Mouse (Mus musculus) kidney, postnatal 4 days (tissue): ENCODE measurements around the gene Cd38.
A peak's percentile ranks its signal among the peaks of the same experiment; 100 is the strongest.
"Not testable (repeated sequence)": the region's sequence is repeated elsewhere in the genome, so short reads cannot be mapped to it uniquely, and the experiment has no call there.

Source experiments
- DNase-seq, 2 experiments: peaks; one replicate each; pipeline ENCODE4 v3.0.0; 2021; ENCODE audit warnings: mixed read lengths in 2 of 2

Cd38 gene

DNA sequence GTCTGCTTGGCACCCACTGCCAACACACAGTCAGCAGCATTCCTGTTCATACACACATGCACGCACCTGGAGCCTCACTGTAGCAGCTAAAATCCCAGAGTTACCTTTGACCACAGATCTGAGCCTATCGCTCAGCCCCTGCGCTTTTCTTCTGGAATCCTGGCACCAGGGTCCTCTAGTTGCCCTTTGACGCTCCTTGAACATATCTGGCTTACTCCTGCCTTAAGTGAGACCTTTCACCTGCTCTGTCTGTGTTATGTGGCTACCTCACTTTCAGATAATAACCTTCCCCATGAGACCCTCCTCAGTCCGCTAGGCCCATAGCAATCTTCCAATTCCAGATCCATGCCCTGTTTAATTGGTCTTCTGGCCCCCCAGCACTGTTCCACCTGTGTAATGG, 8.3 kb upstream of the Cd38 start:
- DNase-seq = no peak

DNA sequence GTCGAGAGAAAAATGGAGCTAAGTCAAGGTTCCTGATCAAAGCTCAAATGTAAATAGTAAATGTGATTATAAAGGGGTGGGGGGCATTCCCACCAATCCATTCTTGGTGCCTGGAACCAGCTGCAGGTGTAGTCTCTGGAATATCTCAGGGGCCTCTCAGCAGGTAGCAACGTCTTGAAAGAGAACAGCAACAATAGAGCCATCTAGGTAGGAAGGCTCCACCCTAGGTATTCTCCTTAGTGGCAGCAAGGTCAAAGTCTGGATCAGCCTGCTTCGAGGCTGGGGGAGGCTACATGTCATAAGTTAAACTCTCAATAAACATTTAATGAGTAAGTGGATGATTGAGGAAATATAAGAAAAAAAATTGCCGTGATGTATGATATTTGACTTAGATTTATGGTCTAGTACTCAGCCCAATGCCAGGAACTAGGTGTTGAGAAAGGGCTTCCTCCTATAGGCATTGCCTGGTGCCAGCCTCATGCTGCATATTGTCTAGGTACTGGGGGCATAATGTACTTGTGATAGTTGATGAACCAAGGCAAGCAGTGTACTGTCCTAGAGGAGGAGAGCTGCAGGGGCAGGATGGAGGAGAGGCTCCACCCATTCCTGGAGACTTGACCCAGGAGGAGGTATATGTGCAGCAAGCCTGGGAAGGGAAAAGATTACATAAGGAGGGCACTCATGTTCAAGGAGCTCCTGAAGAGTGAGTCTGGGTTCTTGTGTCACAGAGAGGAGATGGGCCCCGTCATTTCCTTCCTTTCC, 7.5 kb upstream of the Cd38 start:
- no peak for DNase-seq

DNA sequence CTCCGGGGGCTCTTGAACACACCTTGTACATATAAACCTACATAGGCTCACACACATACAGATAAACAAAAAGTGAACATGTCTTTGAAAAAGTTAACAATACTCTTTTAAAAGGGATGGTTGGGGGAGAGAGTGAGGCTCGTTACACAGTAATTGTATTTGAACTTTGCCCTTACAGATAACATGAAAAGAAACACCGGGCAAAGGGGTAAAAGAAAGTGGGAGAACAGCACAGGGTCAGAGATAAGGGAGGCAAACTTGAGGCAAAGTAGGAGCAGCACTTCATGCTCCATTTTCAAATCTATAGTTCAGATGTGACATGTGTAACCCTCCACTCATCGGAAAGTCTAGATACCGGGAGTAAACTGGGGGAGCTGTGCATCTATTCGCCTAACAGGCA, 4.7 kb upstream of the Cd38 start:
- DNase-seq = no peak

DNA sequence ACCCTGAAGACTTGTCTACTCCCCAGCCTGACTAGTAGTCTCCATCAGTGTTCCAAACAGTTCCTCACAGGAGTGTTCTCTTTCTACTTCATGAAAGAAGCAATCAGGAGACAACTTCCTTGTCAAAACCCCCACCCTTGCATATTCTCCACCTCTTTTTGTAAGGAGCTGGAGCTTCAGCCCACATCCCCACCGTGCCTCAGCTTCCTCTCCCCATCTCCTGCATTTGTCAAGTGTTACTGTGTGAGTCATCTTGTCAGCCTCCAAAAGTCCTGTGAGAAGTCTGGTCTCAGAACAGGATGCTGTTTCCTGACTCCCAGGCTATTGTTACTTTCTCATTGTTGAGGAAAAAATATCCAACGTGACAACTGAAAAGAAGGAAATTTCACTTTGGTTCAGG, 3.0 kb upstream of the Cd38 start:
- DNase-seq = no peak

DNA sequence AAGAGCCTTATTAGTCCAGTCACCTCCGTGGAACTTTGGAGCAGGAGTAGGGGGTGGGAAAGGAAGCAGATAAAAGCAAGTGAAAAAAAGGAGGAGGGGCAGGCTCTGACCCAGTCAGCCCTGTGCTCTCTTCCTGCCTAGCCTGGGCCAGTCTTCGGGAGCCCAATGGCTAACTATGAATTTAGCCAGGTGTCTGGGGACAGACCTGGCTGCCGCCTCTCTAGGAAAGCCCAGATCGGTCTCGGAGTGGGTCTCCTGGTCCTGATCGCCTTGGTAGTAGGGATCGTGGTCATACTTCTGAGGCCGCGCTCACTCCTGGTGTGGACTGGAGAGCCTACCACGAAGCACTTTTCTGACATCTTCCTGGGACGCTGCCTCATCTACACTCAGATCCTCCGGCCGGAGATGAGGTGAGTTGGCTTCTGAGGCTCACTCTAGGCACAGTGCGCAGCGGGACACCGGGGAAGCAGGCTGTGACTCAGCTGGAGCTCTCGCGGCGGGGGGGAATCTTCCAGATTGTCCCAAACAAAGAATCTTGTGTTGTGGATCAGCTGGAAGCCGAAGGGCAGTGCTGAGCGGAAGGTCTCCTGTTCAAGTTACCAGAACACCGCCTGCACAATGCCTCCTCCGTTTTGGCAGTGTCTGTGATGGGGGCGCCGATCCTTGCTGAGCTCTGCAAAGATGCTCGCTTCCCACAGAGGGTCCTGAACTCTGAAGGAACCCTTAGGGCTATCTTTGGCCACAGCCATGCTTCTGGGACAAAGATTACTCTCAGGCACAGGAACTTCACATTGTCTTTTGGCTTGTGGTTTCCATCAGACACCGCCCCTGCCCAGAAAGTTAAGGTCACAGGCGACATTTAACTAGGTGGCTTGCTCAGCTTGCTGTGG, 603 bp downstream of the Cd38 start:
- DNase-seq = peak; percentile 55 to 64

DNA sequence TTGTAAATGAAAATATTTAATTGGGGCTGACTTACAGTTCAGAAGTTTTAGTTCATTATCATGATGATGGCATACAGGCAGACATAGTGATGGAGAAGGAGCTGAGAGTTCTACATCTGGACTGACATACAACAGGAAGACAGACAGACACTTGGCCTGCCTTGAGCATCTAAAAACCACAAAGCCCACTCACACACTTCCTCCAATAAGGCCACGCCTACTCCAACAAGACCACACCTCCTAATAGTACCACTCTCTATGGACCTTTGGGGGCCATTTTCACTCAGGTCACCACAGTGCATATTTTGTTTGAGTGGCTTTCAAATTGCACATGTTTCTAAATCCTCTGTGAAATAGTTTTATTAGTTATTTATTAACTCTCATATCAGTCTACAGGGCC, 3.5 kb downstream of the Cd38 start:
- no peak for DNase-seq

DNA sequence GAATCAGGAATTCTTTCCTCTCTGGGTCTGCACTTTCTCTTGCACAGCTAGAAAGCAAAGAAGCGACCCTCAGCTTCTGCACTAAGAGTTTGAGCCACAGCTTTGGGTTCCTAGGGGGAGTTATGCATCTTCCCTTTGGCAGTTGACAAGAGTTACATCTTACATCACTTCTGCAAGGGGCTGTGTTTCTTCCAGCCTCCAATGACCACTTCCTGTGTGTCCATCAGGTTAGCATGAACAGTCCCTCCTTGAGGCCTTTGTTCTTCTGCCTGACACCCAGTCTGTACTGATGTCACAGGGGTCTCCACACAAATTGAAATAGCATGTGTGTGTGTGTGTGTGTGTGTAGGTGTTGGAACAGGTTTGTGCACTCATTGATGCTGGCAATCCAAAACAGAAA, 4.3 kb downstream of the Cd38 start:
- no peak for DNase-seq

DNA sequence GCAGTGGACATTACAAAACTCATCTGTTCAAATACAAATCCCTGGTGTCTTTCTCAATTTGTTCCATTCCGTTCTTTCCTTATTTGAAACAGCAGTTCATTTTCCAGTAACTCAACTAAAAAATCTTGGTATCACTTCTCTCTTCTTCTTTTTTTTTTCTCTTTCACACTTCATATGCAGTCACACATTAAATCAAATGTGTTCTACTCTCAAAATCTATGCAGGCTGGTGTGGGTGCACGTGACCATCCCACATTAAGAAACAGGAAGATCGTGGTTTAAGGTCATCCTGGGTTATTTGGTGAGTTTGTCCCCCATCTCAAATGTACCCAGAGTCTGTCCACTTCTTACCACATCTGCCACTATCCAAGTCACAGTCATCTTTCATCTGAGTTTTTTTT, 13.7 kb downstream of the Cd38 start:
- DNase-seq = no peak

DNA sequence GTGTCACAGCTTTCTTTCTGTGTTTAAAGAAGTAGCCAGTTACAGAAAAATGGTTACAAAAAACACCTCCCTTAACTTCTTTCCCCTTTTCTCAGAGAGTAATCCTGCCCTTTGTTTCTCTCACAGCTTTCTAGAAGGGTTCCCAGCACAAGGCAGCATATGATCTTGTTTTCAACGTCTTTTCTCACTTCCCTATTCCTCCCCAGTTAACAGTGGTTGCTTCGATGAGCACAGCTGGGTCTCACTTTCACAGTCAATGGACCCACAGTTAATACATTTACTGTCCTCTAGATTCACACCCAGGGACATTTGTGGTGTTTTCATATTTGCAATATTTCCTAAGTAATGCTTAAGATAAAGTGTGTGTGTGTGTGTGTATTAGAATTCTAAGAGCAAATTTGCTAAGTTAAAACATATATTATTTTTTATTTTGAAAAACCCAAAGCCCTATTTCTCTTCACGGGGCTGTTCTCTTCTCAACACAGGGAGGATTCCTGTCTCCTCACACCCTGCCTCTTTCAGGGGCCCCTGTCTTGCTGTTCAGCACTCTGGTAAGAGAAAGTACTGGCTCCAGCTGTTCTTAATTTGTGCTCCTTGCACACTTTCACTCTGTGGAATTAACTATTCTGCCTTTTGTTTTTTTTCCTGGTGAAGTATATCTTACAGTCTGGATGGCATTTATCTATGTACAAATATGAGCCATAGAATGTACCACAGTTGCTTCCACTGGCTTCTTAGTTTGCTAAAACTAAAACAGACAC, 16.9 kb downstream of the Cd38 start:
- DNase-seq = no peak

DNA sequence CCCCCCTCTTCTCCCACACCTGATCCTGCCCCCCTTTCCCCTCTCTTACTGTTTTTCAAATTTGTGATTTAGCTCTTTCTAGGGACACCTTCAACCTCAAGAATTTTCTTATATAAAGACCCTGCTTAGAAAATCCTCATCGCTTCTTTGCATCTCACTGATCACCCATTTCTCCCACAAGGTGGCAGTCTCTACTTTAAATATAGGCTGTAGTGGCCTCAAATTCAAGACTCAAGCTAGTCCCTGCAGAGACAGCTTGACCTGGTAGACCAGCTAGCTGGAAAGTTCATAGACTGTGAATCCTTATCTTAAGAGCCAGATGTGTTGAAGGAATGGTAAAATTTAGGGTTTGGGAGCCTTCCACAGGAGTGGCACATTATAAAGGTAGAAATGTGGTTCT, 24.0 kb downstream of the Cd38 start:
- DNase-seq = peak; percentile 24 to 55

DNA sequence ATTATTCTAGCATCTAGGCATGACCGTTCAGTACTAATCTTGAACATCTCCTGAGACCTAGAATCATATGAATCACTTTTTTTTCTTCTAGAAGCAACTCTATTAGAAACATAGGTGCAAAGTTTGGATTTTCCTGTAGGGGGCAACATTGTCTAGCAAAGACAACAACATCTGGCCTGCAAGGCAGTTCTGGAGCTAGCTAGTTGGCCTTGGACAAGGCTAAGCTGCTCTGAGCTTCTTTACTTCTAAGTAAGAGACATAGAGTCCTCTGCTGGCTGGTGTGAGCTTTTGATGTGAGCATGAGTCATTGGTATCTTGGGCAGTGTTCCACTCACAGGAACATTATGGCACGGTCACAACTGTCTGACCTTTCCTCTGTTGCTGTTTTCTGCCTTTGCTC, 25.8 kb downstream of the Cd38 start:
- peak; percentile 24 to 40 for DNase-seq

DNA sequence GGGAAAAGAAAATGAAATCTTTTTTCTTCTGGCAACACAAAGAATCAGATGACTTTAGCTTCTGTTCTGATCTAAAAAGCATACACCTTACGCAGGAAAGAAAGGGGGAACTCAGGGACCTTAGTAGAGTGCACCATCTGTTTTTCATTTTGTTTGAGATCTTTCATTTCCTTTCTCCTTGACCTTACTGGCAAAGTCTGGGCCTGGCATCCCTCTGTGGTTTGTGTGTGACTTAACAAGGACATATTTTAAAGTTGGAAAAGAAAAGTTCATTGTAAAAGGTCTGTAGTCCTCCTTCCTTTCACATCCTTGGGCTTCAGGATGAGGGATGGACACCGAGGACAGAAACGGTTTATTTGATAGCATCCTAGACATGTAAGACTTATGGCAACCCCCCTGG, 27.6 kb downstream of the Cd38 start:
- DNase-seq = no peak

DNA sequence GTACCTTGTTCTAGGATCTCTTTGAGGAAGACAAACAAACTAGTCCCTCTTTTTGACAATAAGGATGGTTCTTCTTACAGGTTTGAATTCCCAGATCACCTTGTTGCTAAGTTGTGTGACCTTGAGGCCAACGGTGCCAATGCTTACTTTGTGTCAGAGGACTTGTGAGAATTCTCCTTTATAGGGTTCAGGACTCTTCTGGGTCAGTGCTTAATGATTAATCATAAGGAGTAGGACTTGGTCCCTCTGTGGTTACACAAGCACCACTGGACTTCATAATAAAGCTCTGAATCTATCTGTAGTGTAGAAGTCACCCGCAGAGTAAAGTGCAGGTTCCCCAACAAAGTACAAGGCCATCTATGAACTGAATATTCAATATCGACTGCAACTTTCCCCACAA, 36.3 kb downstream of the Cd38 start:
- no peak for DNase-seq

DNA sequence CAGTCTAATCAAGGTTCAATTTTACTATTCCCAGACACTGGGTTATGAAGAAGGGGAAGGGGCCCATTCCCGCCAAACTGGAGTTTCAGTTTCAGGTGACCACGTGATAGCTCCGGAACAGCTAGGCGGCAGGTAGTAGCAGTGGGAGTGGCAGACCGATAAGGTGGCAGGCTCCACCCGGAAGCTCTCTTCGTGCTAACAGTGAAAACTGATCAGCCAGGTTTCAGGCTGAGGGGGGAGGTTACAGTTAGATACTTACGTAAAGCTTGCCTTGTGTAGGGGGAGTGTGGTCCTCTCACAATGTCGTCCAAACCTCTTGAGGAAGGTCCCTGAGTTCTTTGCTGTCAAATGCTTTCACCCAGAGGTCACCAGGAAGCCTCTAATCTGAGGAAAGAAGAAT, 40.9 kb downstream of the Cd38 start:
- DNase-seq = no peak

DNA sequence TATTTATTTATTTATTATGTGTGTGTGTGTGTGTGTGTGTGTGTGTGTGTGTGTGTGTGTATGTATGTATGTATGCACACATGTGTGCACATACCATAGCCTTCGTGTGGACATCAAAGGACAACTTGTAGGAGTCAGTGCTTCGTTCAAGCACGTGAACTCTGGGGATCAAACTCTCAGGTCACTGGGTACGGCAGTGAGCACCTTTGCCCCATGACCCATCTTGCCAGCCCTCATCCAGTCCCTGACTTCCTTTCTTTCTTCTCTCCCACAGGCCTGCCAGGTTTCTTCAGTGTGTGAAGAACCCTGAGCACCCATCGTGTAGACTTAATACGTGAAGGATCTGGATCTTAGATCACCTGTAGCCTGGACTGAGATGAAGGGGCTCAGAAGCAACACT, 41.7 kb downstream of the Cd38 start:
- DNase-seq = no peak

DNA sequence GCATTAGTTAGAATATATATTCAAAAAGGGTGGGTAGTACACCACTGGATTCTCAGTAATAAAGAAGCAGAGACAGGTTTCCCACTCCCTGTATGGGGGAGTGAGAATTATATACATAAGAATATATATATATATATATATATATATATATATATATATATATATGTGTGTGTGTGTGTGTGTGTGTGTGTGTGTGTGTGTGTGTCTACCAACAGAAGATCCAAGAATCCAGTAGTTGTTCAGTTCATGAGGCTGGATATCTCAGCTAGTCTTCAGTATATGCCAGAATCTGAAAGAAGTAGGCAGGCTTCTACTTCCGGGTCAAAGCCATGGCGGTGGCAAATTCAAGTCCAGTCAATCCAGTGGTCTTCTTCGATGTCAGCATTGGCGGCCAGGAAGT, 44.5 kb downstream of the Cd38 start, which contains the start of gene Gm7879:
TSS of gene Gm7879 (plus strand) at position 301 of the 400 bp plus-strand sequence.
- not testable (repeated sequence) for DNase-seq

DNA sequence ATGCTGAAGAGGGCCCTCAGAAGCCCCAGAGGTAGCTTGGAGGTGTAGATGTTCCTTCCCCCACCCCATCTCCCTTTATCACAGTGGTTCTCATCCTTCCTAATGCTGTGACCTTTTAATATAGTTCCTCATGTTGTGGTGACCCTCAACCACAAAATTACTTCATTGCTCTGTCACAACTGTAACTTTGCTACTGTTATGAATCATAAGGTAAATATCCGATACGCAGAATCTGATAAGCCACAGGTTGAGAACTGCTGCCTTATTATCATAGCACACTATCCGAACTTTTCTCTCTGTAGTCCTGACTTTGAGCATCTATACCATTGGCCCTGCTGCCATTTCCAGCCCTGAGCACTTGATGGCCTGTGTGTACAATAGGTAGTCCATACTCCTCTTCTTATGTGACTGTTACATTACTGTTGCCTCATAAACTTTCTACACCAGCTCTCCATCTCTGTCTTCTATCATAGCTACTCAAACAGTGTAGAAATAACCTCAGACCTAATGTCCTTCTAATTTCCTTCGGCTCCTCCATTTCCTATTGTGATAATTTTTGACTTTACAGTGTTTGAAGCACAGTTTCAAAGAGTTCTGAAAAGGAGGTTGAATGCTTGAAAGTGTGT, 47.0 kb downstream of the Cd38 start:
- DNase-seq = no peak

DNA sequence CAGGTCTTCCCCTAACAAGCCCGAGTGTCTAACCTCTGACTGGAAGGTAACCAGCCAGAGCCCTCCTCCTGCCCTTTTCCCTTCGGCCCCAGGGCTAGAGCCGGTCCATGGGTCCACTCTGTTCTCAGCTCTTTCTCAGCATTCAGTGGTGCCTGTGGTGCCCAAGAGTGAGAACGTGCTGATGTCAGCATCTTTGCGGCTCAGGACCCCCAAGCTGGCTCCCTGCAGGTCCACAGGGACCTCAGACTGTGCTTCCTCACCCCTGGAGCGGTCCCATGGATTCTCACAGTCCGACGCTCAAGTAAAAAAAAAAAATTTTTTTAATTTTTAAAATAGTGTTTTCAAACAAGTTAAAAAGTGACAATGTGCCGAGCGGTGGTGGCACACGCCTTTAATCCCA, 53.5 kb downstream of the Cd38 start:
- DNase-seq = no peak

DNA sequence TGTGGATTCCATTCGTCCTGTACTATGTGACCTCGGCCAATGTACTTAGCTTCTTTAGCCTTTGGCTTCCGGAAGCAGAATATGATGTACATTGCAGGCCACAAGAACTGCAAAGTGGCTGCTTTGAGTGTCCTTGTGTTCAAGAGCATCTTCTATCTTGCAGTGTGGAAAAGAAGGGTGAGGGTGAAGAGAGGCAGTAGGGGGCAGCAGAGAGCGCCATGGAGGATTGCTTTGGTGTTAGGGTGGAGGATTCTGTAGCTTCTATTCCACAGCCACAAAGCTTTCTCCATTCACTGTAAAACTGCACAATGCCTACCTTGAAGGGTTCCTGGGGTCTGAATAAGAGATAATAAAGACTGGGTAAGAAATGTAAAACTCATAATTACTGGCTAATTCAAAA, 55.6 kb downstream of the Cd38 start:
- DNase-seq = peak; percentile 80 to 81

DNA sequence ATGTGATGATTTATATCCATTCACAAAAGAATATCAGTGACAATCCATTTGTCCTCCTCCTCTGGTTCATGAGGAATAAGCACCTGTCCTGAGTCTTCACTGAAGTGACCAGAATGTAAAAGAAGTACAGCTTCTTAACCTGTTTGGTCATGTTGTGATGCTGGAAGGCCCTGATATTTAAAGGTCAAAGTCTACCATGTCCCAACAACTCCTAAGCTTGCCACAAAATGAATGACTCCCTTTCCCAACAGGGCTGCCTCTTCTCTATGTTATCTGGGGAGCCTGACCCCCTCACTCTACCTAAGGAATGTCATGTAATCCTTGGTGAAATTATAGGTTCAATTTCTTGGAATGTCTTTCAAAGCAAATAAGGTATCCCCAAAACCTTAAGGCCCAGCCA, 59.4 kb downstream of the Cd38 start:
- DNase-seq = no peak

DNA sequence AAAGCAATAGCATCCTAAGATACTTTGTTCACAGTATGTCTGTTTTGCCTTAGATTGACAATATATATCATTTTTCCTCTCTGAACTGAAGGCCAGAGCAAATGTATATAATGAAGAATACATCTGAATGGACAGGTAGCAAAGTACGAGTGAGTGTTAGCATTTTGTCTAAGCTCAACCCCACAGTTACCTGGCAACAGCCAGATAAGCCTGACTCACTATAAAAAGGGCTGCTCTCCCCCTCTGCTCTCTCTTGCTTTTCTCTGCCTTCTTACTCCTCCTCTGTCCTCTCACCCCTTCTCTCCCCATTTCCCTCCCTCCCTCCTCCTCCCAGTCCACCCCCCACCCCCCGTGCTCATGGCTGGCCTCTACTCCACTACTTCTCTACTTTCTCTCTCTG, 64.9 kb downstream of the Cd38 start:
- DNase-seq = no peak

DNA sequence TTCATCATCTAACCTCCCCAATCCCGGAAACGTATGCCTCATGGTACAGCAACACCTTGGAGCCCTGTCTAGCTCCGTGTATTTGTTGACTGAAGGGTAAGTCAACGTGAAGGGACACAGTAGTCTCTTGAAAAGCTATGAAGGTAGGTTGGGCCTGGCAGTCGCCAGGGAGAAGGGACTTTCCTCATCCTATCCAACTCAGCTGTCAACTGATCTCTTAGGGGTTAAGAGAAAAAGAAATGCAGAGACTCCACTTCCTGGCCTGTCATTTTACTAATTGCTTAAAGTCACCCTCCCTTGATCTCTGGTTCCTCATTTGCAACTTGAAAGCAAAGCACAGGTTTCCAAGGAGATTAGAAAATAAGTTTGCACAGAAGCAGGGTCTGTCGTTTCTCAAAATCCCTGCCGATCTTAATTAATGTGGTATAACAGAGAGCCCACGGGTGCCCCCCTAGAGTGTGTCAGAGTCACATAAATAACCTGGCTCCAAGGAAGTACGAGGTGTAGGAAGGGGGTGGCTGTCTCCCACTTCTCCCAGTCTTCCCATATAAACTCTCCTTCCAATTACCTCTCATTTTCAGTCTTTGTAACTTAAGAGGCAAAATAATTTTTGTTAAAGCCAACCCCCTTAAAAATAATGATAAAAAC, 79.1 kb downstream of the Cd38 start:
- DNase-seq = peak; percentile 6 to 30
